Mouse (Mus musculus) myocyte (in vitro differentiated cells): ENCODE data around the gene Prx. TPM values are rescaled to one million over a fixed set of nuclear protein-coding genes. Genes with fewer than 3 reads are reported as not detected.

Experiments
- H3K27me3 ChIP-seq: one replicate; pipeline ENCODE4 v1.6.1; 2011; ENCODE audit not compliant: control insufficient read depth, insufficient read depth, insufficient read length
- H3K36me3 ChIP-seq: one replicate; pipeline ENCODE4 v1.6.1; 2011; ENCODE audit not compliant: control insufficient read depth, insufficient read depth
- H3K4me2 ChIP-seq: one replicate; pipeline ENCODE4 v1.6.1; 2011; ENCODE audit warnings: low read depth, control low read depth
- H3K4me3 ChIP-seq: one replicate; pipeline ENCODE4 v1.5.1; 2011; ENCODE audit warnings: mild to moderate bottlenecking, control low read depth, moderate library complexity
- H3K79me2 ChIP-seq: one replicate; pipeline ENCODE4 v1.6.1; 2011; ENCODE audit not compliant: control insufficient read depth, insufficient read depth
- H3ac ChIP-seq: one replicate; pipeline ENCODE4 v1.6.1; 2011; ENCODE audit not compliant: control insufficient read depth, insufficient read length
- CEBPB ChIP-seq: IDR thresholded peaks from 2 replicates; pipeline ENCODE4 v1.6.1; 2011; ENCODE audit warnings: mild to moderate bottlenecking, moderate library complexity; ENCODE audit not compliant: poor library complexity, insufficient read depth, severe bottlenecking
- E2F4 ChIP-seq: IDR thresholded peaks from one replicate; pipeline ENCODE4 v1.6.1; 2011; ENCODE audit warnings: mild to moderate bottlenecking, control low read depth, moderate library complexity; ENCODE audit not compliant: insufficient read depth
- MAX ChIP-seq: IDR thresholded peaks from one replicate; pipeline ENCODE4 v1.6.1; 2011; ENCODE audit warnings: low read depth, mild to moderate bottlenecking, control low read depth
- MYOD1 ChIP-seq, 3 experiments: IDR thresholded peaks; one replicate each; pipeline ENCODE4 v1.6.1; 2011; ENCODE audit warnings: control low read depth in 2 of 3, low read depth in 2 of 3, mild to moderate bottlenecking in 2 of 3, moderate library complexity in 1 of 3; ENCODE audit not compliant: insufficient read length in 2 of 3, control insufficient read depth in 1 of 3
- MYOG ChIP-seq, 3 experiments: IDR thresholded peaks; one replicate each; pipeline ENCODE4 v1.6.1; 2011; ENCODE audit warnings: control low read depth in 2 of 3, low read depth in 2 of 3, mild to moderate bottlenecking in 2 of 3; ENCODE audit not compliant: insufficient read length in 2 of 3, control insufficient read depth in 1 of 3, insufficient read depth in 1 of 3
- POLR2A ChIP-seq: IDR thresholded peaks from one replicate; pipeline ENCODE4 v1.6.1; 2011; ENCODE audit warnings: low read depth, mild to moderate bottlenecking, control low read depth, moderate library complexity; ENCODE audit not compliant: insufficient read length
- POLR2AphosphoS2 ChIP-seq: IDR thresholded peaks from one replicate; pipeline ENCODE4 v1.6.1; 2011; ENCODE audit warnings: low read depth, control low read depth; ENCODE audit not compliant: insufficient read length
- REST ChIP-seq: IDR thresholded peaks from one replicate; pipeline ENCODE4 v1.6.1; 2011; ENCODE audit warnings: mild to moderate bottlenecking, control low read depth, moderate library complexity; ENCODE audit not compliant: insufficient read depth, insufficient read length
- SRF ChIP-seq: IDR thresholded peaks from one replicate; pipeline ENCODE4 v1.6.1; 2011; ENCODE audit warnings: low read depth; ENCODE audit not compliant: control insufficient read depth, insufficient read length
- TCF12 ChIP-seq: IDR thresholded peaks from one replicate; pipeline ENCODE4 v1.6.1; 2011; ENCODE audit warnings: mild to moderate bottlenecking, control low read depth; ENCODE audit not compliant: poor library complexity, insufficient read depth, severe bottlenecking
- TCF3 ChIP-seq: IDR thresholded peaks from one replicate; pipeline ENCODE4 v1.6.1; 2011; ENCODE audit warnings: low read depth, control low read depth; ENCODE audit not compliant: insufficient read length
- USF1 ChIP-seq: IDR thresholded peaks from one replicate; pipeline ENCODE4 v1.6.1; 2011; ENCODE audit warnings: low read depth, mild to moderate bottlenecking, control low read depth, moderate library complexity
- polyA plus RNA-seq: library from polyadenylated mRNA; unstranded; fragments of >200 nt; fragmentation: generic; extraction: Trizol; gene quantifications from one replicate; pipeline ENCODE4 v1.2.1, GENCODE M21; 2012; ENCODE audit warnings: missing spikeins

Gene Prx
- polyA plus RNA-seq, 1 experiment: 4.2 TPM

- H3ac ChIP-seq: no peak overlapping the region
- peaks cover 9% of the 10 kb centered on the region for H3K36me3 ChIP-seq
- TF ChIP-seq MYOD1 (IDR thresholded peaks at IDR 0.05; ENCODE audit: control insufficient read depth in 1 of 3, insufficient read length in 2 of 3, low read depth in 2 of 3) (no peak), SRF (no peak)
- H3K4me3 ChIP-seq: no peak overlapping the region
- peaks cover 26% of the 10 kb centered on the region for H3K79me2 ChIP-seq
- H3K27me3 ChIP-seq: no peaks in the 10 kb centered on the region
- no peak overlapping the region for H3K4me2 ChIP-seq
Observed at GRCm38 (mm10) chr7:27478561-27478960, 20.6 kb upstream of the Prx start.

DNA sequence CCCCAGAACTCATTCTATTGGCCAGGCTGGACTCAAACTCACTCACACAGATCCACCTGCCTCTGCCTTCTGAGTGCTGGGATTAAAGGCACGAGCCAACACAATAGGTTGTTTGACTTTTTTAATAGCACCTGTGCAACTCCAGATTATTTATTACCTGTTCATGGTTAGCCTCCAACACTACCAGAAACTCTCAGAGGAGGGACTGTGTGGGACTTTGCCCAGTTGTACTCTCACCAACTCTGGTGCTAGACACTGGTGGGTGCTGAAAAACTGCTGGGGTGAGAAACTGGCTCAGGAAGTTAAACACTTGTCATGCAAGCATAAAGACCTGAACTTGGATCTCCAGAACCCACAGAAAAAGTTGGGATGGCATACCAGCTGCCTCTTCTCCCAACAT, 19.4 kb upstream of the Prx start:
- no peak overlapping the region for H3ac ChIP-seq
- TF ChIP-seq CEBPB: no peak
- no peak for TF ChIP-seq POLR2A
- TF ChIP-seq TCF3: no peak
- TF ChIP-seq REST: no peak
- no peak for TF ChIP-seq MYOG (IDR thresholded peaks at IDR 0.05; ENCODE audit: control insufficient read depth in 1 of 3, insufficient read depth in 1 of 3, insufficient read length in 2 of 3, low read depth in 2 of 3)
- no peak for TF ChIP-seq POLR2AphosphoS2
- no peak for TF ChIP-seq MAX
- TF ChIP-seq E2F4: no peak
- no peak for TF ChIP-seq MYOD1 (IDR thresholded peaks at IDR 0.05; ENCODE audit: control insufficient read depth in 1 of 3, insufficient read length in 2 of 3, low read depth in 2 of 3)
- no peak for TF ChIP-seq USF1
- no peak for TF ChIP-seq TCF12
- no peak for TF ChIP-seq SRF
- H3K36me3 ChIP-seq: peaks cover 9% of the 10 kb centered on the region
- H3K4me3 ChIP-seq: no peak overlapping the region
- no peak overlapping the region for H3K4me2 ChIP-seq
- H3K27me3 ChIP-seq: no peaks in the 10 kb centered on the region
- peaks cover 26% of the 10 kb centered on the region for H3K79me2 ChIP-seq

DNA sequence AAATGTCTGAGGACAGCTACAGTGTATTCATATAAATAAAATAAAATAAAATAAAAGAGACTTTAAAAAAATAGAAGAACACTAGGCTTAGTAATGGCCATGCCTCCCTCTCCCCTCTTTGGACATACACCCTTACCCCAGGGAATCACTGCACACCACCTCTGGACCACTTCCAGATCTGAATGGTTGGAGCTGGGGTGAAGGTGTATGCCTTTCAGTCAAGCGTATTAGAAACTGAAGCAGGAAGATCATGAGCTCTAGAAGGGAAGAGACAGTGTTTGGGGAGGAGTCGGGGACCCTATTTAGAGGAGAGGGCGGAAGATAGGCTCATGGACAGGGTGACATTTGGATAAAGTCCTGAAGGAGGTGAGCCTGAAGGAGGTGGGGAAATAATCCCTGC, 18.6 kb upstream of the Prx start:
- Histone ChIP-seq H3ac (no peak overlapping the region), H3K79me2 (peaks cover 19% of the 10 kb centered on the region), H3K36me3 (peaks cover 9% of the 10 kb centered on the region), H3K27me3 (no peaks in the 10 kb centered on the region), H3K4me2 (peak overlapping the region; percentile 58), H3K4me3 (no peak overlapping the region)
- TF ChIP-seq TCF12 (no peak), MYOD1 (IDR thresholded peaks at IDR 0.05; ENCODE audit: control insufficient read depth in 1 of 3, insufficient read length in 2 of 3, low read depth in 2 of 3) (no peak), TCF3 (no peak), MAX (no peak), USF1 (no peak), POLR2AphosphoS2 (no peak), CEBPB (no peak), SRF (no peak), E2F4 (no peak)

GRCm38 (mm10) chr7:27480927-27481626, 18.0 kb upstream of the Prx start:
- TF ChIP-seq MAX (no peak), MYOG (IDR thresholded peaks at IDR 0.05; ENCODE audit: control insufficient read depth in 1 of 3, insufficient read depth in 1 of 3, insufficient read length in 2 of 3, low read depth in 2 of 3) (no peak), REST (no peak), SRF (no peak), POLR2A (no peak), E2F4 (no peak), CEBPB (no peak), MYOD1 (IDR thresholded peaks at IDR 0.05; ENCODE audit: control insufficient read depth in 1 of 3, insufficient read length in 2 of 3, low read depth in 2 of 3) (no peak), POLR2AphosphoS2 (no peak), TCF3 (no peak), USF1 (no peak), TCF12 (no peak)
- H3ac ChIP-seq: no peak overlapping the region
- H3K79me2 ChIP-seq: peaks cover 13% of the 10 kb centered on the region
- peaks cover 9% of the 10 kb centered on the region for H3K36me3 ChIP-seq
- H3K27me3 ChIP-seq: no peaks in the 10 kb centered on the region
- H3K4me2 ChIP-seq: peak overlapping the region; percentile 58
- H3K4me3 ChIP-seq: peak overlapping the region; percentile 14

DNA sequence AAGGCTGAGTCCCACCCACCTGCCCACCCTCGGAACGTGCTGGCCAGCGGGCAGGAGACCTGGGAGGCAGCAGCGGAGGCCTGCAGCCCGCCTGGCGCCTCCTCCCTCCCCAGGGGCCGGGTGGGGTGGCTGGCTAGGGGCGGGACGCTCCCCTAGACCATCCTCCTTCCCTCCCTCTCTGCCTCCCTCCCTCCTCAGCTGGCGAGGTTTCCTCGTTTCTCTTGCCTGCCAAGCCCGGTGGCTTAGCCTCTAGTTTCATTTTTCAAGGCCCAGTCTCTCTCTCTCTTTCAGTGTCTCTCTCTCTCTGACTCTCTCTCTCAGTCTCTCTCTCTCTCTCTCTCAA, 17.5 kb upstream of the Prx start:
- H3K4me2 ChIP-seq: peak overlapping the region; percentile 88
- H3K79me2 ChIP-seq: peaks cover 8% of the 10 kb centered on the region
- H3K27me3 ChIP-seq: no peaks in the 10 kb centered on the region
- H3K36me3 ChIP-seq: peaks cover 8% of the 10 kb centered on the region
- TF ChIP-seq TCF3 (no peak), E2F4 (no peak), MYOD1 (IDR thresholded peaks at IDR 0.05; ENCODE audit: control insufficient read depth in 1 of 3, insufficient read length in 2 of 3, low read depth in 2 of 3) (peak in 1 of 3 experiments; percentile 38), POLR2AphosphoS2 (peak; percentile 65), MAX (no peak), USF1 (no peak), CEBPB (no peak), SRF (no peak), MYOG (IDR thresholded peaks at IDR 0.05; ENCODE audit: control insufficient read depth in 1 of 3, insufficient read depth in 1 of 3, insufficient read length in 2 of 3, low read depth in 2 of 3) (peak in 1 of 3 experiments; percentile 57), POLR2A (peak; percentile 68)
- H3ac ChIP-seq: no peak overlapping the region
- H3K4me3 ChIP-seq: peak overlapping the region; percentile 14
